Comparison of ENCODE assay signal across 21 mouse cellular contexts in the genomic region with DNA sequence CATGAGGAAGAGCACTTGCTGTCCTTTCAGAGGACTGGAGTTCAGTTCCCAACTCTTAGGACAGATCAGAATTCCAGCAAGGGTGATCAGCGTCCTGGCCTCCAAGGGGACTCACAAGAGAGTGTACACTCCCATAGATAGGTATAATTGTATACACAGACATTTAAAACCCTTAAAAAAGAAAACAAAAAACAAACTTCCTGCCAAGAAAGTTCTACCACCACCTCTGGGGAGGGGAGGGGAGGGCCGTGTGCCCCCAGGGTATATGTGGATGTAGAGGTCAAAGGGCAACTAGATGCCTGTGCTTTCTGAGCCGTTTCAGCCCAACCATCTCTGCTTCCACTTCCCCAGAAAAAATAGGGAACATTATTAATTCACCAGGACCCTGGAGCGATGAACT. TPM values are rescaled to one million over a fixed set of nuclear protein-coding genes. Genes with fewer than 3 reads are reported as not detected.
A peak's percentile ranks its signal among the peaks of the same experiment; 100 is the strongest.
DNase-seq lines count a peak whose midpoint lies in the region; ATAC-seq and TF ChIP-seq lines count a peak whose summit lies in the region.
"Had no signal": no experiment of that assay in that cellular context is flagged by ENCODE, and none has a peak within 500 bp of the region (broad histone marks: within the 10 kb centered on the region; RNA-seq: fewer than 3 reads in every experiment).

No protein-coding gene starts in this region.

- H3K9me3 ChIP-seq in liver, postnatal 0 days (ENCODE audit: low read length): no peaks in the 10 kb centered on the region
- no peaks in the 10 kb centered on the region for H3K9me3 ChIP-seq in liver, embryonic 11.5 days (ENCODE audit: control insufficient read depth, low read length)
- no peaks in the 10 kb centered on the region for H3K9me3 ChIP-seq in ES-E14 (ENCODE audit: control insufficient read depth, insufficient read depth, low read depth, low read length)
- H3K9me3 ChIP-seq: embryonic facial prominence, embryonic 15.5 days; forebrain, embryonic 10.5 days; heart, embryonic 13.5 days; hindbrain, embryonic 15.5 days had no signal

- no peak overlapping the region for H3K4me3 ChIP-seq in liver, postnatal 0 days (ENCODE audit: low read depth, low read length)
- no peak overlapping the region for H3K4me3 ChIP-seq in liver, embryonic 11.5 days (ENCODE audit: low read depth, low read length)
- H3K4me3 ChIP-seq in ES-E14 (ENCODE audit: insufficient read depth in 1 of 2, low read depth in 1 of 2, low read length in 2 of 2, poor library complexity in 1 of 2, severe bottlenecking in 1 of 2): no peak overlapping the region
- H3K4me3 ChIP-seq: embryonic facial prominence, embryonic 15.5 days; erythroblast, embryonic 14.5 days; forebrain, embryonic 10.5 days; gastrocnemius, adult 2 months; heart, embryonic 13.5 days; hindbrain, embryonic 15.5 days had no signal

- 53% methylated on average over 4 of the region's 4 CpGs for WGBS in liver, postnatal 0 days (ENCODE audit: insufficient replicate concordance)
- WGBS in liver, embryonic 11.5 days: 64% methylated on average over 4 of the region's 4 CpGs

- in situ Hi-C loops in ES-E14 (cut with MboI; ENCODE audit: low sequenced_read_pairs in 2 of 2, unreplicated experiment in 2 of 2): loop anchor here in 1 of 2 experiments (10.0 kb wide), 1 partner anchor 148 kb away; no protein-coding TSS in a partner anchor

- peak overlapping the region; percentile 84; the same call in 1 of the 2 replicates for H3K27ac ChIP-seq in liver, postnatal 0 days (ENCODE audit: low read depth)
- H3K27ac ChIP-seq in liver, embryonic 11.5 days (ENCODE audit: low read depth, low read length): no peak overlapping the region
- H3K27ac ChIP-seq in ES-E14 (ENCODE audit: insufficient read depth, low read depth, low read length, poor library complexity, severe bottlenecking): peak overlapping the region; percentile 96; the same call in 1 of the 2 replicates
- H3K27ac ChIP-seq: embryonic facial prominence, embryonic 15.5 days; forebrain, embryonic 10.5 days; gastrocnemius, adult 2 months; heart, embryonic 13.5 days; hindbrain, embryonic 15.5 days had no signal

- TF ChIP-seq EP300 in liver, postnatal 0 days (IDR thresholded peaks at IDR 0.05; ENCODE audit: low read depth): no peak

- no peaks in the 10 kb centered on the region for H3K27me3 ChIP-seq in liver, postnatal 0 days (ENCODE audit: insufficient read depth, low read length)
- no peaks in the 10 kb centered on the region for H3K27me3 ChIP-seq in liver, embryonic 11.5 days (replicated peaks; ENCODE audit: control insufficient read depth, insufficient read depth, low read length)
- H3K27me3 ChIP-seq: embryonic facial prominence, embryonic 15.5 days; heart, embryonic 13.5 days; hindbrain, embryonic 15.5 days had no signal

- no peak overlapping the region for H3K9ac ChIP-seq in liver, postnatal 0 days (replicated peaks)
- no peak overlapping the region for H3K9ac ChIP-seq in liver, embryonic 11.5 days (ENCODE audit: low read depth, low read length)
- peak overlapping the region; percentile 23; the same call in 1 of the 2 replicates for H3K9ac ChIP-seq in ES-E14 (ENCODE audit: insufficient read depth, low read depth, low read length, poor library complexity, severe bottlenecking)
- H3K9ac ChIP-seq: embryonic facial prominence, embryonic 15.5 days; heart, embryonic 13.5 days; hindbrain, embryonic 15.5 days had no signal

- H3K36me3 ChIP-seq in liver, postnatal 0 days (replicated peaks; ENCODE audit: insufficient read depth, low read length): no peaks in the 10 kb centered on the region
- H3K36me3 ChIP-seq in liver, embryonic 11.5 days (ENCODE audit: control insufficient read depth, insufficient read depth, low read length): no peaks in the 10 kb centered on the region
- no peaks in the 10 kb centered on the region for H3K36me3 ChIP-seq in ES-E14 (ENCODE audit: control insufficient read depth, insufficient read depth, low read length, poor library complexity, severe bottlenecking)
- H3K36me3 ChIP-seq: embryonic facial prominence, embryonic 15.5 days; forebrain, embryonic 10.5 days; heart, embryonic 13.5 days; hindbrain, embryonic 15.5 days had no signal

- DNase-seq in kidney, adult 9 months: peak; percentile 39
- no peak for DNase-seq in kidney, postnatal 10 days
- no peak for DNase-seq in liver, postnatal 0 days
- no peak for DNase-seq in liver, embryonic 11.5 days (ENCODE audit: low spot score)
- no peak for DNase-seq in ES-E14 (ENCODE audit: low read depth, low spot score)
- DNase-seq in lung, adult 18-20 months: no peak
- DNase-seq in heart, adult 11 months: no peak
- DNase-seq: adrenal gland, adult 2 months; adrenal gland, postnatal 25 days; cerebellum, adult 2 months; cerebellum, postnatal 14 days; embryo, embryonic 11 days; gastrocnemius, adult 2 months; gastrocnemius, postnatal 25 days; heart, postnatal 36 days had no signal

- peaks cover 3% of the 10 kb centered on the region; the same call in 1 of the 2 replicates for H3K4me1 ChIP-seq in liver, postnatal 0 days (ENCODE audit: insufficient read depth)
- H3K4me1 ChIP-seq in liver, embryonic 11.5 days (replicated peaks; ENCODE audit: control insufficient read depth, insufficient read depth, low read length): peaks cover 4% of the 10 kb centered on the region; the same call in 1 of the 2 replicates
- peaks cover 15 to 16% of the 10 kb centered on the region in 2 experiments for H3K4me1 ChIP-seq in ES-E14 (ENCODE audit: control insufficient read depth in 2 of 2, insufficient read depth in 2 of 2, low read length in 2 of 2, poor library complexity in 1 of 2)
- H3K4me1 ChIP-seq: heart, embryonic 13.5 days; hindbrain, embryonic 15.5 days had no signal

- TF ChIP-seq CTCF in liver, postnatal 0 days (IDR thresholded peaks at IDR 0.05; ENCODE audit: low read depth): no peak

- no peak for ATAC-seq in liver, postnatal 0 days
- no peak for ATAC-seq in liver, embryonic 11.5 days (replicated peaks; ENCODE audit: low FRiP score)
- ATAC-seq: forebrain, embryonic 14.5 days had no signal

- no peak overlapping the region for H3K4me2 ChIP-seq in liver, postnatal 0 days (ENCODE audit: low read depth, low read length)
- no peak overlapping the region for H3K4me2 ChIP-seq in liver, embryonic 11.5 days
- H3K4me2 ChIP-seq: embryonic facial prominence, embryonic 15.5 days; heart, embryonic 13.5 days; hindbrain, embryonic 15.5 days had no signal

TF ChIP-seq in ES-E14, 5 proteins besides CTCF, POLR2A, EP300 and RAD21:
- no peak for TF ChIP-seq ZNF384 (IDR thresholded peaks at IDR 0.05; ENCODE audit: low read depth, low read length)
- no peak for TF ChIP-seq MAFK (IDR thresholded peaks at IDR 0.05; ENCODE audit: insufficient read depth, low read depth, low read length)
- TF ChIP-seq CHD2 (IDR thresholded peaks at IDR 0.05; ENCODE audit: low read depth, low read length): no peak
- no peak for TF ChIP-seq ZC3H11A (IDR thresholded peaks at IDR 0.05; ENCODE audit: borderline replicate concordance, low read depth, low read length)
TF ChIP-seq in ES-E14: peak in this region for 0.

RNA-seq across cellular contexts. Expression of a gene that starts 32.6 kb away (rescaled TPM):
- 19.5 and 21.2 TPM in 2 replicates for polyA plus RNA-seq in liver, postnatal 0 days (2015; fragmentation: Nextera tagmentation; extraction: Ambion mirVana)
- 75.9 and 78.1 TPM in 2 replicates for polyA plus RNA-seq in liver, embryonic 11.5 days (2014; fragmentation: Nextera tagmentation; extraction: Ambion mirVana)
- total RNA-seq in ES-E14 (2012; rRNA removed): 368 and 425 TPM in 2 replicates

RNA-seq across cellular contexts. Expression of a gene that starts 33.3 kb away (rescaled TPM):
- polyA plus RNA-seq in liver, postnatal 0 days (2015; fragmentation: Nextera tagmentation; extraction: Ambion mirVana): 12.6 and 16.4 TPM in 2 replicates
- polyA plus RNA-seq in liver, embryonic 11.5 days (2014; fragmentation: Nextera tagmentation; extraction: Ambion mirVana): 10.2 and 10.4 TPM in 2 replicates
- 3.1 and 4.3 TPM in 2 replicates for total RNA-seq in ES-E14 (2012; rRNA removed)
